Mouse (Mus musculus) layer of hippocampus, postnatal 36 days (tissue): ENCODE measurements around the gene Pmf1. TPM values are rescaled to one million over a fixed set of nuclear protein-coding genes. Genes with fewer than 3 reads are reported as not detected.
"Not testable (repeated sequence)": the region's sequence is repeated elsewhere in the genome, so short reads cannot be mapped to it uniquely, and the experiment has no call there.

ENCODE experiments used
- DNase-seq, 2 experiments: peaks; one replicate each; pipeline ENCODE4 v3.0.0; 2022
- total RNA-seq, 2 experiments: library from RNA; stranded (reverse); gene quantifications; 2 replicates each; pipeline ENCODE4 v1.2.3; 2021

The Pmf1 gene
- total RNA-seq, 2 experiments from 2014 or later = 5.3 to 6.3 TPM

DNA sequence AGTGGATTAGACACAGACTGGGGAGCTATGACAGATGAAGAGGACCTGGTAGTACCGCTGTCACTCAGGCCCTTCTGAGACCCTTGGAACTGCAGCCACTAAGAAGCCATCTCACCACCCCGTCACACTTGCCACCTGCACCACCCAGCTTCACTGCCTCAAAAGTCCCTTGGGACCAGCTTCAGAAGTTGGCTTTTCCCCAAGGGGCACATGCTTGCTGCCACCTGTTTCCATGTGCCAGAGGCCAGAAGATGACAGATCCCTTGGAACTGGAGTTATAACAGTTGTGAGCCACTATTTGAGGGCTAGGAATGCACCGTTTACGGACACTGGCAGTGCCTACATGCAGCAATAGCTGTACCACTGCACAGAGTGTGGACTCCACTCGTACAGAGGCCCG, 14.8 kb downstream of the Pmf1 start:
- DNase-seq = no peak

DNA sequence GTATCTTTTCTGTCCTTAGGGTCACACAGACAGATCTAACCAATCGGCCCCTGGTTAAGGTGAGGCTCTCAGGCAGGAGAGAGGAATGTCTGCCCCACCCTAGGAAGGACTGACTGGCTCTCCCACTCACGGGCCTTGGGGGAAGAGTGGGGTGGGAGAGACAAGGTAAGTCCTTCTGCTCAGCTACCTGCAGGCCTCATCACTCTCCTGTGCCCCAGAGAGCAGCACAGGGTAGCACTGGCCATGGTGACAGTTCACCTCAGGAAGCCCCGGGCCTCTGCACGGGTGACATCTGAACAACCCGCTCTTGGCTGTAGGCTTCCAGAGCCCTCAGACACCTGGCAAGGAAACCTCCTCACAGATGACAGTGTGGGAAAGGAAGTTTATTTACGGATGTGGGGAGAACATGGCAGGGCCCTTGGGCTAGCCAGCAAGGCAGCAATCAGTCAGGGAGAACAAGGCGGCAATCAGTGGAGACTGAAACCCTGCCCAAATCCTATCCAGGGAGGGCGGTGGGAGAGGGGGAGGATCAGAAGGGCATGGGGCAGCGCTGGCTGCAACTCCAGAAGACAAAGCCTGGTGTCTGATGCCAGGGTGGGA, 16.3 kb downstream of the Pmf1 start:
- DNase-seq = no peak

DNA sequence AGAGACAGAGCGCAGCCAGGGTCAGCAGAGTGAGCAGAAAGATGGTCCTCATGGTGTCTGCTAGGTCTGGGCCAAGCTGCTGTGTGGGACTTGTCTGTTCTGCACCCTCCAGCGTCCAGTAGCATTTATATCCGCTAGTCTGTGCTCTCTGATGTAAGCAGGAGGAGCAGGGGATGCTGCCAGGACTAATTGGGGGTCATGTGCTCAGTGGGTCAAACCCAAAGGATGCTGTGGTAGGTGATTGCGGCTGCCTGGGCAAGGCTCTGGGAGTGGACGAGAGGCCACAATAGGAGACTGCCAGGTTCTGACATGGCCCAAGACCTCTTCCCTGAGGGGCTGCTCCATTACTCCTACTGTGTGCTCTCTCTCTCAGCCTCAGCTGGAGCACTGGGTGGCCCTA, 25.8 kb downstream of the Pmf1 start, which contains the start of gene Bglap:
Bglap (minus strand) TSS at position 101 of the 400 bp plus-strand sequence.
- no peak for DNase-seq

GRCm38 (mm10) chr3:88382383-88382782, 27.7 kb downstream of the Pmf1 start:
- DNase-seq = not testable (repeated sequence)

DNA sequence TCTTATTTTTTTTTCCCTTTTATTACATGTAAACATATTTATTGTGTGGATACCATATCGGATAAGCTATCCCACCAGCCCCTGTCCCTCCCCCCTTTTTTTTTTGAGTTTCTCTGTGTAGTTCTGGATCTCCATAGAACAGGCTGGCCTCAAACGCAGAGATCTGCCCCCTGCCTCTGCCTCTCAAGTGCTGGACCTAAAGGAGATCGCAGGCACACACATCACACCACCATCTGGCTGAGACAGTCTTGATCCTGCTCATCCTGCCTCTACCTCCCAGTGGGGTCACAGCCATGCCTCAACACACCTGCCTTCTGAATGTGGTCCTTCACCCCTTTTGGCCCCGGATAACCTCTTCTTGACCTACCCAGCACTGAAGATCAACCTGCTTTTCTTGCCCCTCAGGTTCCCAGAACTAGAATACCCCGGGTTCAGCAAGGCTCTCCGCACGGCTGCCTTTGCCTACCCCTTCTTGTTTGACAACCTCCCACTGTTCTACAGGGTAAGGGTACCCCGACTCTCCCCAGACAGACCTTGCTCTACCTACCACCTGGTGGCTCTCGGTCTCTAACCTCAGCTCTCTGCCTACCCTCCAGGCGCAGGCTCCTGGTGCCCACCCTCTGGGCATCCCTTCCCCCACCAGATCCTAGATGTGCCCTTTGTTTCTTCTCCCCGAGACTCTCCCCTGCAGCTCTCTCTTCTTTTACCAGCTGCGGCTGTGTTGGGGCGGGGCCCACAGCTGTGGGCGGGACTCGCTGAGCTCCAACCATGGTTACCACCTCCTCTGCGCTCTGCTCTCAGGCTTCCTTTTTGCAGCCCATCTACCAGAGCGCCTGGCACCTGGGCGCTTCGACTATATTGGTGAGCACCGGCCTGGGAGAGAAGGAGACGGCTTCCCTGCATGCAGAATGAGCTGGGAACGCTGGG, 28.5 kb downstream of the Pmf1 start:
- not testable (repeated sequence) for DNase-seq

DNA sequence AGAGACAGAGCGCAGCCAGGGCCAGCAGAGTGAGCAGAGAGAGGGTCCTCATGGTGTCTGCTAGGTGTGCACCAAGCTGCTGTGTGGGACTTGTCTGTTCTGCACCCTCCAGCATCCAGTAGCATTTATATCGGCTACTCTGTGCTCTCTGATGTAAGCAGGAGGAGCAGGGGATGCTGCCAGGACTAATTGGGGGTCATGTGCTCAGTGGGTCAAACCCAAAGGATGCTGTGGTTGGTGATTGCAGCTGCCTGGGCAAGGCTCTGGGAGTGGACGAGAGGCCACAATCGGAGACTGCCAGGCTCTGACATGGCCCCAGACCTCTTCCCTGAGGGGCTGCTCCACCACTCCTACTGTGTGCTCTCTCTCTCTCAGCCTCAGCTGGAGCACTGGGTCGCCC, 31.5 kb downstream of the Pmf1 start, which contains the start of gene Bglap2:
Bglap2 (minus strand) TSS at position 101 of the 400 bp plus-strand sequence.
- not testable (repeated sequence) for DNase-seq

DNA sequence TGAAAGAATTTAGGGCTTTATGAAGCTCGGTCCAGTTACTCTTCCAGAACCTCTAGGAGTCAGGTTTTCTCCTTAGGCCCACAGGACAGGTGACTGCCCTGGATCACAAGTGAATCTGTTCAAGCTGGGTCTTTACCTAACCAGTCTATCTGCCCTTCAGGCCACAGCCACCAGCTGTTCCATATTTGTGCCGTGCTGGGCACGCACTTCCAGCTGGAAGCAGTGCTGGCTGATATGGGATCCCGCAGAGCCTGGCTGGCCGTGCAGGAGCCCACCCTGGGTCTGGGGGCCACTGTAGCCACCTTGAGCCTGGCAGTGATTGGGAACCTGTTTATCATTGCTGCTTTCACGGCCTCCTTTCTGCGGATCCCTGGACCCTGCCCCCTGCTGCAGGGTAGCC, 33.5 kb downstream of the Pmf1 start:
- DNase-seq = not testable (repeated sequence)

DNA sequence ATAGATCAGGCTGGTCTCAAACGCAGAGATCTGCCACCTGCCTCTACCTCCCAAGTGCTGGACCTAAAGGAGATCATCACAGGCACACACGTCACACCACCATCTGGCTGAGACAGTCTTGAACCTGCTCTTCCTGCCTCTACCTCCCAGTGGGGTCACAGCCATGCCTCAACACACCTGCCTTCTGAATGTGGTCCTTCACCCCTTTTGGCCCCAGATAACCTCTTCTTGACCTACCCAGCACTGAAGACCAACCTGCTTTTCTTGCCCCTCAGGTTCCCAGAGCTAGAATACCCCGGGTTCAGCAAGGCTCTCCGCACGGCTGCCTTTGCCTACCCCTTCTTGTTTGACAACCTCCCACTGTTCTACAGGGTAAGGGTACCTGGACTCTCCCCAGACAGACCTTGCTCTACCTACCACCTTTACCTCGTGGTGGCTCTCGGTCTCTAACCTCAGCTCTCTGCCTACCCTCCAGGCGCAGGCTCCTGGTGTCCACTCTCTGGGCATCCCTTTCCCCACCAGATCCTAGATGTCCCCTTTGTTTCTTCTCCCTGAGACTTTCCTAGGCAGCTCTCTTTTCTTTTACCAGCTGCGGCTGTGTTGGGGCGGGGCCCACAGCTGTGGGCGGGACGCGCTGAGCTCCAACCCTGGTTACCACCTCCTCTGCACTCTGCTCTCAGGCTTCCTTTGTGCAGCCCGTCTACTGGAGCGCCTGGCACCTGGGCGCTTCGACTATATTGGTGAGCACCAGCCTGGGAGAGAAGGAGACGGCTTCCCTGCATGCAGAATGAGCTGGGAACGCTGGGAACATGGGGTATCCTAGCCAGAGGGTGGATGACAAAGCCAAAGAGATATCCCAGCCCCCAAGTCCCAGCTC, 34.1 kb downstream of the Pmf1 start:
- not testable (repeated sequence) for DNase-seq

DNA sequence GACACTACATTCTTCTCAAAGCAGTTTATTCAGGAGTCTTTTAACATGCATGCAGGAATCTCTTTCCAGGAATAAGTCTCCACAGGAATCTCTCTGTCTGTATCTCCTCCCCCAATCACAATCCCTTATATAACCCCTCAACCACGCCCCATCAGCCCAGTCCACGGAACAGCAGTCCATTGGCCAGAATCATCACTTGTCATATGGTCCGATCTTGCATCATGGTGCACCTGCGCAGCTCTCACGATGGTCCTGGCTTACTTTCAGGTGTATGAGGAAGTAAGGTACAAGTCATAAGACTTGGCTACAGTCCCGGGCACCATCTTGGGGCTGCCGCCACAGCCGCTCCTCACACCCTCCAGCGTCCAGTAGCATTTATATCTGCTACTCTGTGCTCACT, 37.5 kb downstream of the Pmf1 start, which contains the start of gene Bglap3:
Bglap3 (minus strand) TSS at position 101 of the 400 bp plus-strand sequence.
- not testable (repeated sequence) for DNase-seq

DNA sequence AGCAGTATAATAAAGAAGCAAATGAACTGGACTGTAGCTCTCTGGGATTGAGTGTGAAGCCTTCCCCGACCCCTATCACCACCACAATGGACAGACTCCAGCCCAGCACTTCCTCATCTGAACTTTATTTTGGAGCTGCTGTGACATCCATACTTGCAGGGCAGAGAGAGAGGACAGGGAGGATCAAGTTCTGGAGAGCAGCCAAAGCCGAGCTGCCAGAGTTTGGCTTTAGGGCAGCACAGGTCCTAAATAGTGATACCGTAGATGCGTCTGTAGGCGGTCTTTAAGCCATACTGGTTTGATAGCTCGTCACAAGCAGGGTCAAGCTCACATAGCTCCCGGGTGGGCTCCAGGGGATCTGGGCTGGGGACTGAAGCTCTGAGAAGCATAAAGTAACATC, 41.6 kb downstream of the Pmf1 start:
- DNase-seq = not testable (repeated sequence)

DNA sequence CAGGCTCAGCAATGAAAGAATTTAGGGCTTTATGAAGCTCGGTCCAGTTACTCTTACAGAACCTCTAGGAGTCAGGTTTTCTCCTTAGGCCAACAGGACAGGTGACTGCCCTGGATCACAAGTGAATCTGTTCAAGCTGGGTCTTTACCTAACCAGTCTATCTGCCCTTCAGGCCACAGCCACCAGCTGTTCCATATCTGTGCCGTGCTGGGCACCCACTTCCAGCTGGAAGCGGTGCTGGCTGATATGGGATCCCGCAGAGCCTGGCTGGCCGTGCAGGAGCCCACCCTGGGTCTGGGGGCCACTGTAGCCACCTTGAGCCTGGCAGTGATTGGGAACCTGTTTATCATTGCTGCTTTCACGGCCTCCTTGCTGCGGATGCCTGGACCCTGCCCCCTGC, 42.6 kb downstream of the Pmf1 start:
- DNase-seq = not testable (repeated sequence)

DNA sequence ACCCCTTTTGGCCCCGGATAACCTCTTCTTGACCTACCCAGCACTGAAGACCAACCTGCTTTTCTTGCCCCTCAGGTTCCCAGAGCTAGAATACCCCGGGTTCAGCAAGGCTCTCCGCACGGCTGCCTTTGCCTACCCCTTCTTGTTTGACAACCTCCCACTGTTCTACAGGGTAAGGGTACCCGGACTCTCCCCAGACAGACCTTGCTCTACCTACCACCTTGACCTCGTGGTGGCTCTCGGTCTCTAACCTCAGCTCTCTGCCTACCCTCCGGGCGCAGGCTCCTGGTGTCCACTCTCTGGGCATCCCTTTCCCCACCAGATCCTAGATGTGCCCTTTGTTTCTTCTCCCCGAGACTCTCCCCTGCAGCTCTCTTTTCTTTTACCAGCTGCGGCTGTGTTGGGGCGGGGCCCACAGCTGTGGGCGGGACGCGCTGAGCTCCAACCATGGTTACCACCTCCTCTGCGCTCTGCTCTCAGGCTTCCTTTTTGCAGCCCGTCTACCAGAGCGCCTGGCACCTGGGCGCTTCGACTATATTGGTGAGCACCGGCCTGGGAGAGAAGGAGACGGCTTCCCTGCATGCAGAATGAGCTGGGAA, 43.2 kb downstream of the Pmf1 start:
- peak; percentile 53 to 63 for DNase-seq

GRCm38 (mm10) chr3:88365705-88366361, 44.3 kb downstream of the Pmf1 start:
- DNase-seq = no peak

DNA sequence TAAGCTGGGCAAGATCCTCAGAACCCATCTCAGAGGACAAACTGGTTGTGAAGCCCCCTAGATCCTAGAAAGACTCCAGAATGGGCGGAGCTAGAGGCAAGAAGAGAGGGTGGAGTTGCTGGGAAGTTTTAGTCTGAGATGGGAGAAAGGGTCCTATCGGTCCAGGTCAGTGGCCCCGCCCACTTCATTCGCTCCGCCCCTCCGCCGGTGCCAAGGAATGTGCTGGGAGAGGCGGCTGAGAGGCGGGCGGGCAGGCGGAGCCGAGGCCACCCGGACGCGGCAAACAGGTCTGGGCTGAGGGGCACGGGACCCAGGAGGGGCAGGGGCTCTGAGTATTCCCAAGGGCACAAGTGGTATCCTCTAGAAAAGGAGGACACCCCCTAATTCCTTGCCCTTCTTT, 45.8 kb downstream of the Pmf1 start, which contains the start of gene Paqr6:
Paqr6 (plus strand) TSS at position 248 of the 400 bp plus-strand sequence.
- peak; percentile 44 to 49 for DNase-seq

DNA sequence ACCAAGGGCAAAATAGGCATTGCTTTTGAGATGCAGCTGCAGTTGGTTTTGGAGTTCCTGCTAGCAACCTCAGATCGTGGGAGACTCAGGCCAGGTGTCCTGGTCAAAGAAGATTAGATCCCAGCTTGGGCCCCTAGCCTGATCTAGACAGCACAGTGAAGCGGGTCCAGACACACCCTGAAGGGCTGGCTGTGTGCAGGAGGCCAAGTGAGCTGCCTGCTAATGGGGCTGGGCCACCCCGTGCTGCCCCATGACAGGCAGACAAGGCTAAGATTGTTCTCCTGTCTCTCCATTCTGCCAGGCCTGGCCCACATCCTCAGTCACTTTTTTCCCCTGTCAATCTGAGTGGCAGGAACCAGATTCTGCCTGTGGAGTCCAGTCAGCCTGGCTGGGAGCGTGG, 46.4 kb downstream of the Pmf1 start:
- peak; percentile 40 to 63 for DNase-seq

DNA sequence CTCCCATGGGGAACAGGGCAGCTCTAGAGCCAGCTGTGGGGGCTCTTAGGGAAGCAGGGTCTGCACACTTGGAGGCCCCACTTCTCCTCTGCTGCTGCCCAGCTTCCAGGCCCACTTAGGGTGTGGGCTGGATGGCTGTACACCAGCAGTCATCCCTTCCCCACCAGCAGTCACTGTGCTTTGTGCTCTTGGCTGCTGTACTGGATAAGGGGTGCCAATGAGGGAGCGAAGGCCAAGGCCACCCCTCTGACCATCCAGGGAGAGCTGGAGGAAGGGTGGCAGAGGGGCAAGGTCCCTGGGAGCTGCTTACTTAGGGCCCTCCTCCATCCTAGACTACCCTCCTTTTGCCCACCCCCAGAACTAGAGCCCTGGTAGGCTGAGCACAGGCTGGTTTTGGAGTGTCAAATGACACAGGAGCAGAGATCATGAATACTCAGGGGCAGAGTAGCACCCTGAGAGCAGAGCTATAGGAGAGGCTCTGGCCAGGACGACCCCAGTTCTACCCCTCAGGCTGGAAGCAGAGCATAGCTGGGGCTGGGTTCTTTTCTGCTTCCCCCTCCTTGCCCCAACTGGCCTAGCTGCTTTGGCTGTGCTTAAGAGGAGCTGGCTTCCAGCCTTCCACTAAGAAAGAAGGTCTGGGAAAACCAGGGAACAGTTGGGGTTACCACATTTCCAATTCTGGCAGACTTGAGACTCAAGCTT, 48.4 kb downstream of the Pmf1 start:
- peak in 1 of 2 experiments; percentile 41 for DNase-seq

DNA sequence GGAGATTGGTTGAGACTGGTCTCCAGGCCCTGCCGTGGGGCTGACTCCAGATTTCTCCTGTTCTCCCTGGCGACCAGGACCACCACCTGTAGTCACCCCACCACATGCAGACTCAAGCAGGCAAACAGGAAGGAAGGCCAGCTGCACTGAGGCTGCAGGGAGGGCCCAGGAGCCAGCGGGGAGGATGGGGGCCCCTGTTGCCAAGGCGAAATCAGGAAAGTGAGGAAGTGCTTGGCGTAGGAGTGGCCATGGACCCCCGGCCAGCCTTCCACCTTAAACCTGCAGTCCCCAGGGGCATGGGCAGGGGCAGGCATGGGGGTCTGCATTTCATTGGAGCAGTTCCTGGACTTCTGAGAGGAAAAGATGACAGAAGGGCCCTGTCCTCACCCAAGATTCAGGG, 49.0 kb downstream of the Pmf1 start:
- no peak for DNase-seq

DNA sequence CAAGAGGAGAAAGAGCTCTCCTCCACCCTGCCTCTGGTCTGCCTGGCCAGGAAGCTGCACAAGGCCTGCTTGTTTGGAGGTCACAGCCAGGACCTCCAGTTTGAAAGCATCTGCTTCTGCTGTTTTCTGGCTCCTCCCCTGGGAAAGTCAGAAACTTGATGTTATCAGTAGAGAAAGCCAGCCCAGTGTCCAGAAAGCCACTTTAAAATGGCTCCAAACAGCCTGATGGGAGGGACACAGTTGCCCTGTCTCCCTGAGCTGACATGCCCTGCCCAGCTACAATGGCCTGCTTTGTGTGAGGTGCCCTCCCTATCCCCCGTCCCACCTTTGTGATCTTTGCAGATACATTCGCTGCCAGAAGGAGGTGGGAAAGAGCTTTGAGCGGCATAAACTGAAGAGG, 50.1 kb downstream of the Pmf1 start:
- no peak for DNase-seq

DNA sequence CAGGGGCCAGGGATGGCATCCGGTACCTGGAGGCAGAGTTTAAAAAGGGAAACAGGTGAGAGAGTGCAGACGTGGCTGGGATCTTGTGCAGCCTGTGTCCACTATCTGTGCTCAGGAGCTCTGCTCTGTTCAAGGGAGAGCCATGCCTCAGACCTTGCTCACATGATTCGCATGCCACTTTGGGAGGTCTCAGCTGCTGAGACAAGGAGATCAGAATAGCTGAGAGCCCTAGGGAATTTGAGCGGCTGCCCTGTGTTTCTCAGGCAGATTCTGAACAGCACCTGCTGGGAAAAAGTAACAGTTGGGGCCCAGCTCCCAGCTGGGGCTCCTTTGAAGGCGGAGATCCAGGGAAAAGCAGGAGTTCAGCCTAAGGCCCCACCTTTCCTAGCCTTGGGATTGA, 50.5 kb downstream of the Pmf1 start:
- no peak for DNase-seq

GRCm38 (mm10) chr3:88354396-88355165, 55.5 kb downstream of the Pmf1 start:
- no peak for DNase-seq
